Mouse (Mus musculus) MEL (cell line): ENCODE measurements at regions not wholly inside any gene's neighbourhood (a gene's known extent, or its start where the extent isn't known, plus 50 kb on each side); places are given as distances from the start of the nearest gene placed in this dataset.

Source experiments
- DNase-seq: peaks from one replicate; pipeline ENCODE4 v3.0.0; 2011; ENCODE audit warnings: low read depth, low spot score
- H3K27ac ChIP-seq: 2 replicates; pipeline ENCODE4 v1.5.1; 2012; ENCODE audit warnings: low read depth, mild to moderate bottlenecking, control low read depth, low read length, moderate library complexity; ENCODE audit not compliant: control insufficient read depth
- H3K27me3 ChIP-seq, 2 experiments: fragments of 150-350 bp in 1 of 2; sonication (generic) in 1 of 2; 2 replicates each; pipeline ENCODE4 v1.6.1; 2012; ENCODE audit warnings: low read length in 2 of 2, mild to moderate bottlenecking in 2 of 2, improper control_type of control experiment in 1 of 2, moderate library complexity in 1 of 2; ENCODE audit not compliant: insufficient read depth in 2 of 2, control insufficient read depth in 1 of 2
- H3K36me3 ChIP-seq, 2 experiments: 2 replicates each; pipeline ENCODE4 v1.6.1; 2012 to 2014; ENCODE audit warnings: low read length in 2 of 2, improper control_type of control experiment in 1 of 2, inconsistent platforms in 1 of 2, mild to moderate bottlenecking in 1 of 2; ENCODE audit not compliant: insufficient read depth in 2 of 2, control insufficient read depth in 1 of 2
- H3K4me1 ChIP-seq, 2 experiments: fragments of 150-350 bp in 1 of 2; sonication (generic) in 1 of 2; 2 replicates each; pipeline ENCODE4 v1.6.1; 2012; ENCODE audit warnings: low read length in 2 of 2, improper control_type of control experiment in 1 of 2, mild to moderate bottlenecking in 1 of 2; ENCODE audit not compliant: insufficient read depth in 2 of 2, control insufficient read depth in 1 of 2
- H3K4me3 ChIP-seq, 2 experiments: fragments of 150-350 bp in 1 of 2; sonication (generic) in 1 of 2; 2 replicates each; pipeline ENCODE4 v1.5.1; 2012; ENCODE audit warnings: low read depth in 2 of 2, low read length in 2 of 2, mild to moderate bottlenecking in 2 of 2, moderate library complexity in 2 of 2, control low read depth in 1 of 2, improper control_type of control experiment in 1 of 2; ENCODE audit not compliant: control insufficient read depth in 1 of 2, insufficient read depth in 1 of 2
- H3K79me2 ChIP-seq: 2 replicates; pipeline ENCODE4 v1.6.1; 2012; ENCODE audit warnings: mild to moderate bottlenecking, low read length, moderate library complexity; ENCODE audit not compliant: control insufficient read depth, poor library complexity, insufficient read depth
- H3K9ac ChIP-seq: 2 replicates; pipeline ENCODE4 v1.6.1; 2012; ENCODE audit warnings: low read depth, mild to moderate bottlenecking, control low read depth, low read length, moderate library complexity; ENCODE audit not compliant: control insufficient read depth, poor library complexity, severe bottlenecking
- H3K9me3 ChIP-seq: fragments of 150-350 bp; sonication (generic); replicated peaks from 2 replicates; pipeline ENCODE4 v1.6.1; 2012; ENCODE audit warnings: mild to moderate bottlenecking, low read length, improper control_type of control experiment, moderate library complexity; ENCODE audit not compliant: insufficient read depth
- BHLHE40 ChIP-seq: IDR thresholded peaks from 2 replicates; pipeline ENCODE4 v1.6.1; 2012; ENCODE audit warnings: low read depth, mild to moderate bottlenecking, inconsistent platforms, low read length, improper control_type of control experiment, borderline replicate concordance
- CHD2 ChIP-seq: IDR thresholded peaks from 2 replicates; pipeline ENCODE4 v1.6.1; 2011; ENCODE audit warnings: low read length, improper control_type of control experiment
- E2F4 ChIP-seq: IDR thresholded peaks from 2 replicates; pipeline ENCODE4 v1.6.1; 2011; ENCODE audit warnings: low read depth, low read length, improper control_type of control experiment, borderline replicate concordance
- EP300 ChIP-seq, 2 experiments: IDR thresholded peaks; 2 replicates each; pipeline ENCODE4 v1.6.1; 2011; ENCODE audit warnings: improper control_type of control experiment in 2 of 2, low read length in 2 of 2, low read depth in 1 of 2, mild to moderate bottlenecking in 1 of 2
- ETS1 ChIP-seq: IDR thresholded peaks from 2 replicates; pipeline ENCODE4 v1.6.1; 2012; ENCODE audit warnings: low read depth, mild to moderate bottlenecking, inconsistent platforms, low read length, improper control_type of control experiment, moderate library complexity
- GABPA ChIP-seq: IDR thresholded peaks from 2 replicates; pipeline ENCODE4 v1.6.1; 2012; ENCODE audit warnings: low read depth, mild to moderate bottlenecking, inconsistent platforms, low read length, improper control_type of control experiment, moderate library complexity
- GATA1 ChIP-seq: IDR thresholded peaks from 2 replicates; pipeline ENCODE4 v1.6.1; 2011; ENCODE audit warnings: low read depth, low read length, improper control_type of control experiment
- HCFC1 ChIP-seq: IDR thresholded peaks from 2 replicates; pipeline ENCODE4 v1.6.1; 2012; ENCODE audit warnings: low read depth, mild to moderate bottlenecking, inconsistent platforms, low read length, improper control_type of control experiment, moderate library complexity
- MAFK ChIP-seq: IDR thresholded peaks from 2 replicates; pipeline ENCODE4 v1.6.1; 2011; ENCODE audit warnings: low read depth, mild to moderate bottlenecking, low read length, improper control_type of control experiment, borderline replicate concordance
- MEF2A ChIP-seq: IDR thresholded peaks from 2 replicates; pipeline ENCODE4 v1.6.1; 2014; ENCODE audit warnings: low read depth, mild to moderate bottlenecking, inconsistent platforms, low read length, improper control_type of control experiment; ENCODE audit not compliant: poor library complexity, insufficient replicate concordance, severe bottlenecking; ENCODE audit errors: extremely low read depth
- MXI1 ChIP-seq: IDR thresholded peaks from 2 replicates; pipeline ENCODE4 v1.6.1; 2011; ENCODE audit warnings: mild to moderate bottlenecking, low read depth, low read length, improper control_type of control experiment
- MYB ChIP-seq: IDR thresholded peaks from 2 replicates; pipeline ENCODE4 v1.6.1; 2011; ENCODE audit warnings: mild to moderate bottlenecking, low read depth, low read length, improper control_type of control experiment
- MYC ChIP-seq: IDR thresholded peaks from 2 replicates; pipeline ENCODE4 v1.6.1; 2011; ENCODE audit warnings: low read depth, mild to moderate bottlenecking, low read length, improper control_type of control experiment, moderate library complexity
- POLR2A ChIP-seq, 2 experiments: IDR thresholded peaks; 2 replicates each; pipeline ENCODE4 v1.6.1; 2011 to 2012; ENCODE audit warnings: low read length in 2 of 2, mild to moderate bottlenecking in 2 of 2, control low read depth in 1 of 2, improper control_type of control experiment in 1 of 2, low read depth in 1 of 2, moderate library complexity in 1 of 2; ENCODE audit not compliant: control insufficient read depth in 1 of 2, insufficient read depth in 1 of 2, poor library complexity in 1 of 2
- RCOR1 ChIP-seq: IDR thresholded peaks from 2 replicates; pipeline ENCODE4 v1.6.1; 2012; ENCODE audit warnings: low read depth, mild to moderate bottlenecking, inconsistent platforms, low read length, improper control_type of control experiment
- SIN3A ChIP-seq: IDR thresholded peaks from 2 replicates; pipeline ENCODE4 v1.6.1; 2012; ENCODE audit warnings: low read length, improper control_type of control experiment, inconsistent platforms
- SMC3 ChIP-seq: IDR thresholded peaks from 2 replicates; pipeline ENCODE4 v1.6.1; 2011; ENCODE audit warnings: low read depth, low read length, improper control_type of control experiment
- TAL1 ChIP-seq: IDR thresholded peaks from 2 replicates; pipeline ENCODE4 v1.6.1; 2012; ENCODE audit warnings: mild to moderate bottlenecking, inconsistent platforms, low read length, moderate library complexity, mixed read lengths
- TBP ChIP-seq: IDR thresholded peaks from 2 replicates; pipeline ENCODE4 v1.8.0; 2011; ENCODE audit warnings: low read depth, low read length, improper control_type of control experiment
- TCF12 ChIP-seq: IDR thresholded peaks from 2 replicates; pipeline ENCODE4 v1.6.1; 2014; ENCODE audit warnings: low read depth, mild to moderate bottlenecking, inconsistent platforms, low read length, improper control_type of control experiment, moderate library complexity
- ZKSCAN1 ChIP-seq: IDR thresholded peaks from 2 replicates; pipeline ENCODE4 v1.6.1; 2012; ENCODE audit warnings: low read depth, mild to moderate bottlenecking, inconsistent platforms, low read length, improper control_type of control experiment, moderate library complexity
- ZMIZ1 ChIP-seq: IDR thresholded peaks from 2 replicates; pipeline ENCODE4 v1.6.1; 2012; ENCODE audit warnings: low read depth, mild to moderate bottlenecking, inconsistent platforms, low read length, improper control_type of control experiment, moderate library complexity
- ZNF384 ChIP-seq: IDR thresholded peaks from 2 replicates; pipeline ENCODE4 v1.6.1; 2012; ENCODE audit warnings: low read depth, mild to moderate bottlenecking, inconsistent platforms, low read length, improper control_type of control experiment

DNA sequence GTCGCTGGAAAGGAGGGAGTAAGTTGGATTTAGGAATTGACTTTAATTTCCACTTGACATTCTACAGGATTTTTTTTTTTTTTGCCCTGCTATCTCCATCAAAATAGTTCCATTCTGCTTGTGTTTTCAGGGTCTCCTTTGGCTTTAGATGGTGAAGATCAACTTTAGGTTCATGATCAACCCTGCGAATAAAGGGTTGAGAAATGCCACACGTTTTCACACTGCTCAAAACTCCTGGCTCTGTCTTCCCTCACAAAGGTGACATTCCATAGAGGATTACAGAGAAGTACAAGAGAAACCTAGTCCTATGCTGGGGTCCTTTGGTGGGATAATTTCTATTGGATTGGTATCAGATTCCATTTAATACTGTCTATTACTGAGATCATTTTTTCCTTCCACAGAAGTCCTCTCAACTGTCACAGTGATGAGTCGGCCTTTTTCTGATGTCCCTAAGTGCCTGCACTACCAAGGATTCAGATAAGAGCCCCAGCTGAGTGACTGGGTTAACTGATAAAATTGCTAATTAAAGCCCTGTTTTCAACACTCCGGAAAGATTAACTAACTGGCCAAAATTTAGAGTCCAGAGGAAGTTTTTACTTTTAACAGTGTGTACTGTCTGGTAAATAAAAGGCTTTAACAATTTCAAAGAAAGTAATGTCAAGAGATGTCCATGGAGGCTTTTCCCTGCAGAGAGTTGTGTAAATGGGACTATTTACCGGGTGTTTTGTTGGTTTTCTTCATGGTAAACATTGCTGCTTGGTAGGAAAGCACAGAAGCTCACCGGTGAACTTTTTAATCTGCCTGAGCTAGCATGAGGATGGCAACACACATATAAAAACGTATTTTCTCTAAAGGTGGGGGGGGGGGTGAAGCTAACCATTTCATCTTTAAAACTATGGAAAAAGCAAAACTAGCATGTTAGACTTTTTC, 196.0 kb upstream of the Paip1 start:
- no peaks in the 10 kb centered on the region for H3K79me2 ChIP-seq
- no peaks in the 10 kb centered on the region for H3K9me3 ChIP-seq
- H3K36me3 ChIP-seq: peaks cover 0 to 26% of the 10 kb centered on the region in 2 experiments; a peak in 2 of 4 replicates
- peak overlapping the region; percentile 28; the same call in 1 of the 2 replicates for H3K9ac ChIP-seq
- peak; percentile 89 for DNase-seq
- H3K27me3 ChIP-seq: no peaks in the 10 kb centered on the region
- H3K27ac ChIP-seq: peak overlapping the region; percentile 90
- peaks cover 11 to 13% of the 10 kb centered on the region in 2 experiments for H3K4me1 ChIP-seq
- peak overlapping the region in 1 of 2 experiments; percentile 30; a peak in 2 of 4 replicates for H3K4me3 ChIP-seq
- no peak for TF ChIP-seq E2F4
- TF ChIP-seq TCF12: peak; percentile 100
- TF ChIP-seq GATA1: peak; percentile 100
- TF ChIP-seq SMC3: no peak
- peak; percentile 94 for TF ChIP-seq RCOR1
- TF ChIP-seq SIN3A: peak; percentile 95
- TF ChIP-seq MYC: 0 out of 2 replicates have a peak, but pooled peaks have one; percentile 40
- peak; percentile 95 for TF ChIP-seq GABPA
- TF ChIP-seq ZMIZ1: 0 out of 2 replicates have a peak, but pooled peaks have one; percentile 7
- TF ChIP-seq ZKSCAN1: no peak
- TF ChIP-seq POLR2A (IDR thresholded peaks at IDR 0.05; ENCODE audit: control insufficient read depth in 1 of 2, insufficient read depth in 1 of 2, low read depth in 1 of 2, low read length in 2 of 2, poor library complexity in 1 of 2): no peak
- peak; percentile 100 for TF ChIP-seq ETS1
- TF ChIP-seq ZNF384: 0 out of 2 replicates have a peak, but pooled peaks have one; percentile 23
- no peak for TF ChIP-seq HCFC1
- TF ChIP-seq MXI1: 0 out of 2 replicates have a peak, but pooled peaks have one; percentile 34
- peak; percentile 98 for TF ChIP-seq MYB
- peak; percentile 76 for TF ChIP-seq BHLHE40
- TF ChIP-seq MAFK: peak; percentile 90
- peak; percentile 99 to 100 for TF ChIP-seq EP300 (IDR thresholded peaks at IDR 0.05; ENCODE audit: low read depth in 1 of 2, low read length in 2 of 2)
- peak; percentile 96 for TF ChIP-seq MEF2A
- peak; percentile 49; the same call in 1 of the 2 replicates for TF ChIP-seq CHD2
- peak; percentile 98 for TF ChIP-seq TAL1
- TF ChIP-seq TBP: 0 out of 2 replicates have a peak, but pooled peaks have one; percentile 29
